Mouse (Mus musculus): ENCODE results near the gene Pld5. TPM values are rescaled to one million over a fixed set of nuclear protein-coding genes. Genes with fewer than 3 reads are reported as not detected.

The Pld5 gene
- polyA plus RNA-seq, 1 experiment from 2014 or later = 0.58 TPM

GRCm38 (mm10) chr1:176098685-176099320 lies 176.3 kb downstream of the Pld5 start:
- no peak for ATAC-seq (ENCODE audit: insufficient number of reproducible peaks, insufficient read depth, low FRiP score, low read depth)
- Histone ChIP-seq H3K36me3 (ENCODE audit: control insufficient read depth, insufficient read depth, low read length) (no peaks in the 10 kb centered on the region), H3K9ac (ENCODE audit: low read length) (no peak overlapping the region), H3K4me2 (ENCODE audit: low read length) (no peak overlapping the region), H3K27ac (replicated peaks in 1 of 2; ENCODE audit: control insufficient read depth in 1 of 2, insufficient read depth in 1 of 2, low read depth in 2 of 2, low read length in 2 of 2) (no peak overlapping the region), H3K27me3 (ENCODE audit: control insufficient read depth, insufficient read depth, low read length) (no peaks in the 10 kb centered on the region), H3K4me3 (ENCODE audit: control insufficient read depth in 1 of 2, insufficient read depth in 1 of 2, low read depth in 1 of 2, low read length in 2 of 2) (no peak overlapping the region), H3K4me1 (ENCODE audit: control insufficient read depth in 2 of 2, insufficient read depth in 2 of 2, low read length in 2 of 2) (no peaks in the 10 kb centered on the region), H3K9me3 (ENCODE audit: control insufficient read depth, low read length) (no peaks in the 10 kb centered on the region)
- 46% methylated on average over 7 of the region's 7 CpGs for WGBS

GRCm38 (mm10) chr1:176092119-176092518 lies 183.0 kb downstream of the Pld5 start:
- WGBS = 55% methylated on average over 2 of the region's 2 CpGs
- Histone ChIP-seq H3K9ac (ENCODE audit: low read length) (no peak overlapping the region), H3K4me1 (ENCODE audit: control insufficient read depth in 2 of 2, insufficient read depth in 2 of 2, low read length in 2 of 2) (0 out of 4 replicates have a peak, but pooled peaks cover 0 to 2% of the 10 kb centered on the region in 2 experiments), H3K27ac (replicated peaks in 1 of 2; ENCODE audit: control insufficient read depth in 1 of 2, insufficient read depth in 1 of 2, low read depth in 2 of 2, low read length in 2 of 2) (no peak overlapping the region), H3K4me2 (ENCODE audit: low read length) (no peak overlapping the region), H3K4me3 (ENCODE audit: control insufficient read depth in 1 of 2, insufficient read depth in 1 of 2, low read depth in 1 of 2, low read length in 2 of 2) (no peak overlapping the region), H3K36me3 (ENCODE audit: control insufficient read depth, insufficient read depth, low read length) (no peaks in the 10 kb centered on the region), H3K9me3 (ENCODE audit: control insufficient read depth, low read length) (no peaks in the 10 kb centered on the region), H3K27me3 (ENCODE audit: control insufficient read depth, insufficient read depth, low read length) (no peaks in the 10 kb centered on the region)
- ATAC-seq (ENCODE audit: insufficient number of reproducible peaks, insufficient read depth, low FRiP score, low read depth) = no peak

- Histone ChIP-seq H3K9ac (ENCODE audit: low read length) (no peak overlapping the region), H3K27ac (replicated peaks in 1 of 2; ENCODE audit: control insufficient read depth in 1 of 2, insufficient read depth in 1 of 2, low read depth in 2 of 2, low read length in 2 of 2) (no peak overlapping the region), H3K4me1 (ENCODE audit: control insufficient read depth in 2 of 2, insufficient read depth in 2 of 2, low read length in 2 of 2) (0 out of 4 replicates have a peak, but pooled peaks cover 0 to 2% of the 10 kb centered on the region in 2 experiments), H3K27me3 (ENCODE audit: control insufficient read depth, insufficient read depth, low read length) (no peaks in the 10 kb centered on the region), H3K9me3 (ENCODE audit: control insufficient read depth, low read length) (no peaks in the 10 kb centered on the region), H3K36me3 (ENCODE audit: control insufficient read depth, insufficient read depth, low read length) (no peaks in the 10 kb centered on the region), H3K4me2 (ENCODE audit: low read length) (no peak overlapping the region), H3K4me3 (ENCODE audit: control insufficient read depth in 1 of 2, insufficient read depth in 1 of 2, low read depth in 1 of 2, low read length in 2 of 2) (no peak overlapping the region)
- no peak for ATAC-seq (ENCODE audit: insufficient number of reproducible peaks, insufficient read depth, low FRiP score, low read depth)
- WGBS = 69% methylated on average over 3 of the region's 3 CpGs
These were observed 185.7 kb downstream of the Pld5 start for GRCm38 (mm10) chr1:176089382-176089781.

- no peaks in the 10 kb centered on the region for H3K27me3 ChIP-seq (ENCODE audit: control insufficient read depth, insufficient read depth, low read length)
- H3K27ac ChIP-seq (replicated peaks in 1 of 2; ENCODE audit: control insufficient read depth in 1 of 2, insufficient read depth in 1 of 2, low read depth in 2 of 2, low read length in 2 of 2) = no peak overlapping the region
- H3K36me3 ChIP-seq (ENCODE audit: control insufficient read depth, insufficient read depth, low read length) = no peaks in the 10 kb centered on the region
- H3K9ac ChIP-seq (ENCODE audit: low read length) = no peak overlapping the region
- ATAC-seq (ENCODE audit: insufficient number of reproducible peaks, insufficient read depth, low FRiP score, low read depth) = no peak
- H3K9me3 ChIP-seq (ENCODE audit: control insufficient read depth, low read length) = no peaks in the 10 kb centered on the region
- no peak overlapping the region for H3K4me3 ChIP-seq (ENCODE audit: control insufficient read depth in 1 of 2, insufficient read depth in 1 of 2, low read depth in 1 of 2, low read length in 2 of 2)
- WGBS = 71% methylated on average over 13 of the region's 13 CpGs
- no peaks in the 10 kb centered on the region for H3K4me1 ChIP-seq (ENCODE audit: control insufficient read depth in 2 of 2, insufficient read depth in 2 of 2, low read length in 2 of 2)
- no peak overlapping the region for H3K4me2 ChIP-seq (ENCODE audit: low read length)
These were observed 189.0 kb downstream of the Pld5 start for GRCm38 (mm10) chr1:176085952-176086648.

- Histone ChIP-seq H3K9me3 (ENCODE audit: control insufficient read depth, low read length) (no peaks in the 10 kb centered on the region), H3K36me3 (ENCODE audit: control insufficient read depth, insufficient read depth, low read length) (no peaks in the 10 kb centered on the region), H3K4me2 (ENCODE audit: low read length) (no peak overlapping the region), H3K27me3 (ENCODE audit: control insufficient read depth, insufficient read depth, low read length) (no peaks in the 10 kb centered on the region), H3K4me3 (ENCODE audit: control insufficient read depth in 1 of 2, insufficient read depth in 1 of 2, low read depth in 1 of 2, low read length in 2 of 2) (no peak overlapping the region), H3K9ac (ENCODE audit: low read length) (no peak overlapping the region), H3K27ac (replicated peaks in 1 of 2; ENCODE audit: control insufficient read depth in 1 of 2, insufficient read depth in 1 of 2, low read depth in 2 of 2, low read length in 2 of 2) (no peak overlapping the region), H3K4me1 (ENCODE audit: control insufficient read depth in 2 of 2, insufficient read depth in 2 of 2, low read length in 2 of 2) (no peaks in the 10 kb centered on the region)
- ATAC-seq (ENCODE audit: insufficient number of reproducible peaks, insufficient read depth, low FRiP score, low read depth) = no peak
- WGBS = 47% methylated on average over 4 of the region's 4 CpGs
These were observed 192.8 kb downstream of the Pld5 start for GRCm38 (mm10) chr1:176082306-176082705.

GRCm38 (mm10) chr1:176080969-176081368 lies 194.1 kb downstream of the Pld5 start:
- no peak for ATAC-seq (ENCODE audit: insufficient number of reproducible peaks, insufficient read depth, low FRiP score, low read depth)
- H3K9me3 ChIP-seq (ENCODE audit: control insufficient read depth, low read length) = no peaks in the 10 kb centered on the region
- H3K27me3 ChIP-seq (ENCODE audit: control insufficient read depth, insufficient read depth, low read length) = no peaks in the 10 kb centered on the region
- H3K4me2 ChIP-seq (ENCODE audit: low read length) = no peak overlapping the region
- no peaks in the 10 kb centered on the region for H3K4me1 ChIP-seq (ENCODE audit: control insufficient read depth in 2 of 2, insufficient read depth in 2 of 2, low read length in 2 of 2)
- no peak overlapping the region for H3K9ac ChIP-seq (ENCODE audit: low read length)
- H3K4me3 ChIP-seq (ENCODE audit: control insufficient read depth in 1 of 2, insufficient read depth in 1 of 2, low read depth in 1 of 2, low read length in 2 of 2) = no peak overlapping the region
- 78% methylated on average over 2 of the region's 2 CpGs for WGBS
- no peak overlapping the region for H3K27ac ChIP-seq (replicated peaks in 1 of 2; ENCODE audit: control insufficient read depth in 1 of 2, insufficient read depth in 1 of 2, low read depth in 2 of 2, low read length in 2 of 2)
- H3K36me3 ChIP-seq (ENCODE audit: control insufficient read depth, insufficient read depth, low read length) = no peaks in the 10 kb centered on the region

GRCm38 (mm10) chr1:176078410-176078809 lies 196.7 kb downstream of the Pld5 start:
- 43% methylated on average over 7 of the region's 7 CpGs for WGBS
- Histone ChIP-seq H3K9ac (ENCODE audit: low read length) (no peak overlapping the region), H3K4me2 (ENCODE audit: low read length) (no peak overlapping the region), H3K36me3 (ENCODE audit: control insufficient read depth, insufficient read depth, low read length) (no peaks in the 10 kb centered on the region), H3K27ac (replicated peaks in 1 of 2; ENCODE audit: control insufficient read depth in 1 of 2, insufficient read depth in 1 of 2, low read depth in 2 of 2, low read length in 2 of 2) (no peak overlapping the region), H3K9me3 (ENCODE audit: control insufficient read depth, low read length) (no peaks in the 10 kb centered on the region), H3K27me3 (ENCODE audit: control insufficient read depth, insufficient read depth, low read length) (no peaks in the 10 kb centered on the region), H3K4me1 (ENCODE audit: control insufficient read depth in 2 of 2, insufficient read depth in 2 of 2, low read length in 2 of 2) (peaks cover 2 to 16% of the 10 kb centered on the region in 2 experiments; a peak in 2 of 4 replicates), H3K4me3 (ENCODE audit: control insufficient read depth in 1 of 2, insufficient read depth in 1 of 2, low read depth in 1 of 2, low read length in 2 of 2) (no peak overlapping the region)
- ATAC-seq (ENCODE audit: insufficient number of reproducible peaks, insufficient read depth, low FRiP score, low read depth) = no peak
